ENCODE assay signal across 25 mouse cellular contexts in the genomic region with DNA sequence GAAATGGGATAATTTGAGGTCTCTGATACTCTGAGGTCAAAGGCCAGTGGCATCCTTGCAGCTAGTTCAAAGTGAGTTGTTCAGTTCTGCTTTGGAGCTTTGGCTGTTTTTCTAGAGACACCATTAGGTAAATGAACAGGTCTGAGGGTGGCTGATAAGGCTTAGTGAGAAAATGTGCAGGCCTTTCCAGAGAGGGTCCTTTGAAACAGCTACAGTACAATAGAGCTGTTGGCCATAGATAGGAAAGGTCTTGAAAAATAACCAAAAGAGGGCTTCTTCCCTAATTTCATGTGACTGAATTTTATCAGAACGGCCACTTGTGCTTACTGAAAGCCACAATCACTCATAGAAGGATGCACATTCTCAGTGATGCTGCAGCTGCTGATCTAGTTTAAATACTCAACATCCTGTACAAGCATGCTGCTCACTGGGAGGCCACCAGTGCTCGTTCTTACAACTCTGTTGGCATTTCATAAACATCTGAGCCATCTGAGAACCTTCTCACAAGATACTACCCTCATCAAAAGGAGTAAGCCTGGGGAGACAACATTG.
"Had no signal": no experiment of that assay in that cellular context is flagged by ENCODE, and none has a peak within 500 bp of the region (broad histone marks: within the 10 kb centered on the region; RNA-seq: fewer than 3 reads in every experiment).

No protein-coding gene starts in this region.

- H3K27ac ChIP-seq: gastrocnemius, adult 2 months; heart, adult 2 months; hindbrain, embryonic 10.5 days; hindbrain, embryonic 12.5 days; hindbrain, embryonic 14.5 days; intestine, embryonic 15.5 days; layer of hippocampus, adult 2 months; left cerebral cortex, adult 2 months; limb, embryonic 10.5 days; limb, embryonic 12.5 days; liver, embryonic 15.5 days had no signal

- H3K4me3 ChIP-seq: gastrocnemius, adult 2 months; heart, adult 2 months; heart, embryonic 12.5 days; hindbrain, embryonic 10.5 days; hindbrain, embryonic 12.5 days; intestine, embryonic 15.5 days; layer of hippocampus, adult 2 months; left cerebral cortex, adult 2 months; limb, embryonic 10.5 days; limb, embryonic 12.5 days; liver, embryonic 15.5 days had no signal

- H3K9ac ChIP-seq: heart, embryonic 12.5 days; hindbrain, embryonic 12.5 days; hindbrain, embryonic 14.5 days; intestine, embryonic 15.5 days; limb, embryonic 12.5 days; liver, embryonic 15.5 days had no signal

- H3K4me2 ChIP-seq: heart, embryonic 12.5 days; hindbrain, embryonic 12.5 days; hindbrain, embryonic 14.5 days; intestine, embryonic 15.5 days; limb, embryonic 12.5 days; liver, embryonic 15.5 days had no signal

- H3K4me1 ChIP-seq: heart, embryonic 12.5 days; hindbrain, embryonic 10.5 days; hindbrain, embryonic 12.5 days; intestine, embryonic 15.5 days; limb, embryonic 10.5 days; limb, embryonic 12.5 days; liver, embryonic 15.5 days had no signal

- H3K9me3 ChIP-seq: heart, embryonic 12.5 days; hindbrain, embryonic 10.5 days; hindbrain, embryonic 12.5 days; intestine, embryonic 15.5 days; limb, embryonic 10.5 days; limb, embryonic 12.5 days; liver, embryonic 15.5 days had no signal

- H3K36me3 ChIP-seq: heart, embryonic 12.5 days; hindbrain, embryonic 10.5 days; hindbrain, embryonic 12.5 days; intestine, embryonic 15.5 days; limb, embryonic 10.5 days; limb, embryonic 12.5 days; liver, embryonic 15.5 days had no signal

- ATAC-seq: hindbrain, embryonic 16.5 days; inflammation-experienced regulatory T-cells, adult 6 months; intestine, embryonic 15.5 days; intestine, postnatal 0 days had no signal

- H3K27me3 ChIP-seq: heart, embryonic 12.5 days; hindbrain, embryonic 12.5 days; intestine, embryonic 15.5 days; limb, embryonic 12.5 days; liver, embryonic 15.5 days had no signal

- DNase-seq: gastrocnemius, adult 2 months; gastrocnemius, postnatal 14 days; gastrocnemius, postnatal 36 days; heart, adult 11 months; heart, adult 2 months; heart, postnatal 10 days; heart, postnatal 36 days; kidney, adult 18-20 months; kidney, adult 8-10 months; kidney, postnatal 10 days; kidney, postnatal 25 days; kidney, postnatal 4 days had no signal
